Mouse (Mus musculus): Measurements from ENCODE around the gene Gm45337.
"Not testable (repeated sequence)": the region's sequence is repeated elsewhere in the genome, so short reads cannot be mapped to it uniquely, and the experiment has no call there.

GRCm38 (mm10) chr7:142165639-142166038 lies 21.2 kb upstream of the Gm45337 start, which contains the start of gene Gm4553:
- TF ChIP-seq CTCF (IDR thresholded peaks at IDR 0.05; ENCODE audit: low read depth); EP300 (optimal IDR thresholded peaks at IDR 0.05): not testable (repeated sequence)

Measured in stomach, postnatal 0 days (tissue).